Mouse (Mus musculus): ENCODE results near the gene Avpr2. TPM values are rescaled to one million over a fixed set of nuclear protein-coding genes. Genes with fewer than 3 reads are reported as not detected.

Avpr2 gene
- polyA plus RNA-seq, 1 experiment from 2014 or later, result 0.16 TPM

GRCm38 (mm10) chrX:73880194-73881035 is 11.5 kb upstream of the Avpr2 start:
- Histone ChIP-seq H3K27me3 (peaks cover 14% of the 10 kb centered on the region), H3K27ac (replicated peaks) (no peak overlapping the region), H3K4me3 (replicated peaks) (peak overlapping the region; percentile 44), H3K4me1 (peaks cover 6% of the 10 kb centered on the region; the same call in 1 of the 2 replicates), H3K4me2 (replicated peaks) (peak overlapping the region; percentile 68), H3K36me3 (no peaks in the 10 kb centered on the region), H3K9ac (no peak overlapping the region), H3K9me3 (replicated peaks) (no peaks in the 10 kb centered on the region)
- peak; percentile 72 for ATAC-seq (ENCODE audit: insufficient number of reproducible peaks, low FRiP score, low TSS enrichment, low read depth)
- WGBS, result 16% methylated on average over 29 of the region's 48 CpGs

DNA sequence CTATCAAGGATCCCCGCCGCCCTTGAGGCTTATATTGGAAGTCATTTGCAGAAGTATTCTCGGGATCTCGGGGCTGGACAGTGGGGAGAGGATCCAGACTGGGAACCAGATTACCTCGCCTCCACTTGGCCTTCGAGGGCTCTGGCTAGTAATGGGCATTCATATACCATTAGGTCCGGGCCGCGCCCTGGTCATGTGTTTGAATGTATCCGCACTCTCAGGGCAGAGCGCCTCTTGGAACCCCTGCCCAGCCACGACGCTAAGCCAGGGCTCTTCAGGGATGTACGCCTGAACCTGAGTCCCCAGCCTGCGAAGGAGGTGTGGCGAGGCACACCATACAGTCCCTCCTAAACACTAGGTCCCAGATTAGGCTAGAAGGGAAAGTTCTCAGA is 10.9 kb upstream of the Avpr2 start:
- Histone ChIP-seq H3K9me3 (replicated peaks) (no peaks in the 10 kb centered on the region), H3K36me3 (no peaks in the 10 kb centered on the region), H3K27me3 (peaks cover 14% of the 10 kb centered on the region), H3K27ac (replicated peaks) (no peak overlapping the region), H3K4me1 (peaks cover 6% of the 10 kb centered on the region; the same call in 1 of the 2 replicates), H3K9ac (no peak overlapping the region), H3K4me3 (replicated peaks) (peak overlapping the region; percentile 44), H3K4me2 (replicated peaks) (peak overlapping the region; percentile 68)
- ATAC-seq (ENCODE audit: insufficient number of reproducible peaks, low FRiP score, low TSS enrichment, low read depth), result no peak
- 27% methylated on average over 16 of the region's 16 CpGs for whole genome bisulfite sequencing

GRCm38 (mm10) chrX:73881463-73881862 is 10.4 kb upstream of the Avpr2 start:
- Histone ChIP-seq H3K36me3 (no peaks in the 10 kb centered on the region), H3K27me3 (peaks cover 14% of the 10 kb centered on the region), H3K9me3 (replicated peaks) (no peaks in the 10 kb centered on the region), H3K27ac (replicated peaks) (no peak overlapping the region), H3K4me1 (peaks cover 6% of the 10 kb centered on the region; the same call in 1 of the 2 replicates), H3K4me2 (replicated peaks) (peak overlapping the region; percentile 68), H3K9ac (no peak overlapping the region), H3K4me3 (replicated peaks) (no peak overlapping the region)
- WGBS, result 33% methylated on average over 6 of the region's 6 CpGs
- no peak for ATAC-seq (ENCODE audit: insufficient number of reproducible peaks, low FRiP score, low TSS enrichment, low read depth)

DNA sequence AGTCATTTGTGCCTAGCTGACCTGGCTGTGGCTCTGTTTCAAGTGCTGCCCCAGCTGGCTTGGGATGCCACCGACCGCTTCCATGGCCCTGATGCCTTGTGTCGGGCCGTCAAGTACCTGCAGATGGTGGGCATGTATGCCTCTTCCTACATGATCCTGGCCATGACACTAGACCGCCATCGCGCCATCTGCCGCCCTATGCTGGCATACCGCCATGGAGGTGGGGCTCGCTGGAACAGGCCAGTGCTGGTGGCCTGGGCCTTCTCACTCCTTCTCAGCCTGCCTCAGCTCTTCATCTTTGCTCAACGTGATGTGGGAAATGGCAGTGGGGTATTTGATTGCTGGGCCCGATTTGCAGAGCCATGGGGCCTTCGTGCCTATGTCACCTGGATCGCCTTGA is 931 bp downstream of the Avpr2 start:
- no peaks in the 10 kb centered on the region for H3K9me3 ChIP-seq (replicated peaks)
- no peaks in the 10 kb centered on the region for H3K4me1 ChIP-seq
- H3K27me3 ChIP-seq, result no peaks in the 10 kb centered on the region
- H3K9ac ChIP-seq, result no peak overlapping the region
- no peak overlapping the region for H3K27ac ChIP-seq (replicated peaks)
- WGBS, result 90% methylated on average over 14 of the region's 14 CpGs
- H3K4me3 ChIP-seq (replicated peaks), result no peak overlapping the region
- ATAC-seq (ENCODE audit: insufficient number of reproducible peaks, low FRiP score, low TSS enrichment, low read depth), result no peak
- no peaks in the 10 kb centered on the region for H3K36me3 ChIP-seq
- H3K4me2 ChIP-seq (replicated peaks), result no peak overlapping the region

- no peak for ATAC-seq (ENCODE audit: insufficient number of reproducible peaks, low FRiP score, low TSS enrichment, low read depth)
Measured at GRCm38 (mm10) chrX:73895719-73896118, 3.8 kb downstream of the Avpr2 start, which contains the start of gene L1cam. Gene L1cam (minus strand): TSS chrX:73896105.

DNA sequence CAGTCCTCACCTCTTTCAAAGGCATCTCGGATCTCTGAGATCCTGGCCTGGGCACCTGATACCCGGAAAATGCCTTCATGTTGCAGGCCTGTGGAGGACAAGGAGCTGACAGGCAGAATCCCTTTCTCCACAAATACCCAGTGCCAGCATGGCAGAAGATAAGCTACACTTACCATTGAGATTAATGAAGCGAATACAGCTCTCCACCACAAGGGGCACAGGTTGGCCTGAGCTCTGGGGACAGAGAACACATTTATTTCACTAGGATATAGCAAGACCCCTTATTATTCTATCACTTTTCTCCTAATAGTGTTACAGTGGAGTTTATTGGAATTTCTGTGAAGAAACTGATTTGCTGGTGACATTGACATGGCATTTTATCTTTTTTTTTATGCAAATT is 6.1 kb downstream of the Avpr2 start:
- H3K4me2 ChIP-seq (replicated peaks), result no peak overlapping the region
- ATAC-seq (ENCODE audit: insufficient number of reproducible peaks, low FRiP score, low TSS enrichment, low read depth), result no peak
- H3K4me3 ChIP-seq (replicated peaks), result no peak overlapping the region
- 63% methylated on average over 3 of the region's 3 CpGs for WGBS
- no peaks in the 10 kb centered on the region for H3K9me3 ChIP-seq (replicated peaks)
- H3K27ac ChIP-seq (replicated peaks), result no peak overlapping the region
- H3K27me3 ChIP-seq, result no peaks in the 10 kb centered on the region
- no peak overlapping the region for H3K9ac ChIP-seq
- no peaks in the 10 kb centered on the region for H3K36me3 ChIP-seq
- no peaks in the 10 kb centered on the region for H3K4me1 ChIP-seq

More at GRCm38 (mm10) chrX:73895719-73896118, 3.8 kb downstream of the Avpr2 start, which contains the start of gene L1cam:
- H3K9ac ChIP-seq, result no peak within 1 kb of the TSS
- WGBS, result 17% methylated on average over 2 of the region's 2 CpGs
- H3K36me3 ChIP-seq, result no peaks in the 10 kb centered on the region
- H3K4me3 ChIP-seq (replicated peaks), result no peak within 1 kb of the TSS
- no peaks in the 10 kb centered on the region for H3K27me3 ChIP-seq
- H3K4me2 ChIP-seq (replicated peaks), result no peak within 1 kb of the TSS
- H3K9me3 ChIP-seq (replicated peaks), result no peaks in the 10 kb centered on the region
- no peaks in the 10 kb centered on the region for H3K4me1 ChIP-seq
- H3K27ac ChIP-seq (replicated peaks), result no peak within 1 kb of the TSS

- H3K27me3 ChIP-seq, result no peaks in the 10 kb centered on the region
- no peaks in the 10 kb centered on the region for H3K9me3 ChIP-seq (replicated peaks)
- no peaks in the 10 kb centered on the region for H3K36me3 ChIP-seq
- H3K27ac ChIP-seq (replicated peaks), result no peak overlapping the region
- ATAC-seq (ENCODE audit: insufficient number of reproducible peaks, low FRiP score, low TSS enrichment, low read depth), result no peak
- no peak overlapping the region for H3K4me2 ChIP-seq (replicated peaks)
- no peak overlapping the region for H3K9ac ChIP-seq
- no peak overlapping the region for H3K4me3 ChIP-seq (replicated peaks)
- no peaks in the 10 kb centered on the region for H3K4me1 ChIP-seq
- WGBS, result 75% methylated on average over 1 of the region's 1 CpGs
Measured at GRCm38 (mm10) chrX:73910049-73910448, 18.1 kb downstream of the Avpr2 start.

DNA sequence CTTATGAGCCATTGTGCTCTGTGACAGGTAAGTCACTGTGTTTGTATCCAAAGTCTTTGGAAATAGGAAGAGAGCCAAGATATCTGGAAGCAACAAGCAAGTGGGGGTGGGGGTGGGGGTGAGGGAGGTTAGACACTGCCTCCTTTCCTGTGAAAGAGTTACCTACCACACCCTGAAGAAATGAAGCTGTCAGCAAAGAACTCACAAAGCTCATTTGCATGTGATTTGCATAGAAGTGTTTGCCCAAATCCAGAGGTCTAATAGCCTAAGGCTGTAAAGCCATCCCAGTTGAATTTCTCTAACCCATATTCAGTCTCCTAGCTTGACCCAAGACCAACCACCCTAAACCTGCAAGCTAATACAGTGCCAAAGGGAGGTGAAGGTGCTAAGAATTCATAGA is 18.5 kb downstream of the Avpr2 start:
- no peak overlapping the region for H3K4me3 ChIP-seq (replicated peaks)
- H3K36me3 ChIP-seq, result no peaks in the 10 kb centered on the region
- no peaks in the 10 kb centered on the region for H3K27me3 ChIP-seq
- H3K27ac ChIP-seq (replicated peaks), result no peak overlapping the region
- H3K9ac ChIP-seq, result no peak overlapping the region
- no peaks in the 10 kb centered on the region for H3K9me3 ChIP-seq (replicated peaks)
- H3K4me2 ChIP-seq (replicated peaks), result no peak overlapping the region
- ATAC-seq (ENCODE audit: insufficient number of reproducible peaks, low FRiP score, low TSS enrichment, low read depth), result no peak
- no peaks in the 10 kb centered on the region for H3K4me1 ChIP-seq

GRCm38 (mm10) chrX:73911156-73911555 is 19.3 kb downstream of the Avpr2 start:
- no peaks in the 10 kb centered on the region for H3K9me3 ChIP-seq (replicated peaks)
- peak overlapping the region; percentile 22; the same call in 1 of the 2 replicates for H3K4me3 ChIP-seq (replicated peaks)
- no peak for ATAC-seq (ENCODE audit: insufficient number of reproducible peaks, low FRiP score, low TSS enrichment, low read depth)
- peak overlapping the region; percentile 40 for H3K4me2 ChIP-seq (replicated peaks)
- no peak overlapping the region for H3K27ac ChIP-seq (replicated peaks)
- WGBS, result 19% methylated on average over 23 of the region's 26 CpGs
- no peaks in the 10 kb centered on the region for H3K4me1 ChIP-seq
- H3K27me3 ChIP-seq, result no peaks in the 10 kb centered on the region
- no peak overlapping the region for H3K9ac ChIP-seq
- no peaks in the 10 kb centered on the region for H3K36me3 ChIP-seq

DNA sequence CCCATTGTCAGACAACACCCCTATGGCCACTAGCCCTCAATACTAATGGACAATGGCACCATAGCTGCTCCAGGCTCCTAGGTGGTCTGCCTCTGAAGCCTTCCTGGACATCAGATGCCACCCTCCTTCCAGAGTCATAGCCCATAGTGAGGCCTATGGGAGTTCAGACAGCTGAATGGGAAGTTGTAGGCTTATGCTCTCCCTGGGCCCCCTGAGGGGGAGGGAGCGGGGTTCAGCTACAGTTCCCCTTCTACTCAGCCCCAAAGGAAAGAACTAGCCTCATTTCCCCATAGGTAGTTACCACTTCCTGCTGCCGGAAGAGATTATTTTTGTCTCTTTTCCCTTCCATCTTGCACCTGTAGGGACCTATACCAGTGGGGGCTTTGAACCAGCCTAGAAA is 19.7 kb downstream of the Avpr2 start:
- H3K4me3 ChIP-seq (replicated peaks), result no peak overlapping the region
- no peaks in the 10 kb centered on the region for H3K4me1 ChIP-seq
- H3K9me3 ChIP-seq (replicated peaks), result no peaks in the 10 kb centered on the region
- H3K36me3 ChIP-seq, result no peaks in the 10 kb centered on the region
- WGBS, result 75% methylated on average over 2 of the region's 2 CpGs
- no peak overlapping the region for H3K4me2 ChIP-seq (replicated peaks)
- no peaks in the 10 kb centered on the region for H3K27me3 ChIP-seq
- H3K27ac ChIP-seq (replicated peaks), result no peak overlapping the region
- no peak overlapping the region for H3K9ac ChIP-seq
- ATAC-seq (ENCODE audit: insufficient number of reproducible peaks, low FRiP score, low TSS enrichment, low read depth), result no peak

GRCm38 (mm10) chrX:73914827-73915703 is 23.2 kb downstream of the Avpr2 start:
- Histone ChIP-seq H3K4me1 (no peaks in the 10 kb centered on the region), H3K4me2 (replicated peaks) (peak overlapping the region; percentile 40), H3K27me3 (no peaks in the 10 kb centered on the region), H3K36me3 (peaks cover 8% of the 10 kb centered on the region; the same call in 1 of the 2 replicates), H3K27ac (replicated peaks) (peak overlapping the region; percentile 74), H3K9me3 (replicated peaks) (no peaks in the 10 kb centered on the region), H3K9ac (no peak overlapping the region), H3K4me3 (replicated peaks) (peak overlapping the region; percentile 28)
- ATAC-seq (ENCODE audit: insufficient number of reproducible peaks, low FRiP score, low TSS enrichment, low read depth), result peak; percentile 97
- 25% methylated on average over 31 of the region's 31 CpGs for WGBS
